Mouse (Mus musculus) hindlimb bud, embryonic 11.5 days (tissue): ENCODE results near the gene Eef1g.
"Not testable (repeated sequence)": the region's sequence is repeated elsewhere in the genome, so short reads cannot be mapped to it uniquely, and the experiment has no call there.

Experiments used
- DNase-seq: peaks from one replicate; pipeline ENCODE4 v3.0.0-alpha.2; 2012; ENCODE audit warnings: low read depth, low spot score; ENCODE audit errors: extremely low spot score

Gene Eef1g

GRCm38 (mm10) chr19:8984255-8984868, 17.5 kb downstream of the Eef1g start:
- DNase-seq = no peak

DNA sequence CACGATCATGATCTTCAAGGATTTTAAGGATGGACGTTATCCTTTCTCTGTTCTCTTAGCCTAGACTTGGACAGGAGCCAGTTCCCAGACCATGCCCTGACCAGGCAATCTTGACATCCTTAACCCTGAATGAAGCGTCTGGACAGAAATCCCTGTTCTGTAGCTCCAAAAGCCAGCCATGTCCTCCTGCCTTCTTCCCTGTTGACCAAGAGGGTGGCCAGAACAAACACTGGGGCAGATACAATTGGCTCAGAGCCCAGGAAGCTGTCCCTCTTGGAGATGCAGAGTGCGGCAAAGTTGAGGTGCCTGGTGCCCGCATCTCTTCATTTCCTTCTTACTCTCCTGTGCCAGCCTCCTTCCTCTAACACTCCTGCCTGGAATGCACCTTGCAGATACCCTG, 19.1 kb downstream of the Eef1g start:
- no peak for DNase-seq

DNA sequence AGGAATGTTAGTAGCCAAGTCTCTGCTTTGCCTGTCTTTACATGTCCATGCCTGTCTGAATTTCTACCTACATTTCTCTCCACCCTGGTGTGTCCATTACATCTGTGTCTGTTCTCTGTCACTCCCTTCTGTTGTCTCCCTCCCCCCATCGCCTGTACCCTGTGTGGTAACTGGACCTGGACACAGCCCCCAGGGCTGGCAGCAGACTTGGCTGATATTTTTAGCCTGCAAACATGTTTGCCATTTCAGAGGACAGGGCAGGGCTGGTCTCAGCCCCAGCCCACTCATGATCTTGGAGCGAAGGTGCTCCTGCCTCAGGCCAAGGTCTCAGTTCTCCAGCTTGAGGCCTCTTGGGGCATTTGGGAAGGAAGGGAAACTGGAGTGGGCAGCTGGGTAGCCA, 21.0 kb downstream of the Eef1g start:
- DNase-seq = no peak

GRCm38 (mm10) chr19:8988346-8989065, 21.7 kb downstream of the Eef1g start:
- DNase-seq = no peak

GRCm38 (mm10) chr19:8989066-8989566, 22.3 kb downstream of the Eef1g start, which contains the start of gene Ahnak:
Gene Ahnak (plus strand): TSS chr19:8989284.
- no peak for DNase-seq

DNA sequence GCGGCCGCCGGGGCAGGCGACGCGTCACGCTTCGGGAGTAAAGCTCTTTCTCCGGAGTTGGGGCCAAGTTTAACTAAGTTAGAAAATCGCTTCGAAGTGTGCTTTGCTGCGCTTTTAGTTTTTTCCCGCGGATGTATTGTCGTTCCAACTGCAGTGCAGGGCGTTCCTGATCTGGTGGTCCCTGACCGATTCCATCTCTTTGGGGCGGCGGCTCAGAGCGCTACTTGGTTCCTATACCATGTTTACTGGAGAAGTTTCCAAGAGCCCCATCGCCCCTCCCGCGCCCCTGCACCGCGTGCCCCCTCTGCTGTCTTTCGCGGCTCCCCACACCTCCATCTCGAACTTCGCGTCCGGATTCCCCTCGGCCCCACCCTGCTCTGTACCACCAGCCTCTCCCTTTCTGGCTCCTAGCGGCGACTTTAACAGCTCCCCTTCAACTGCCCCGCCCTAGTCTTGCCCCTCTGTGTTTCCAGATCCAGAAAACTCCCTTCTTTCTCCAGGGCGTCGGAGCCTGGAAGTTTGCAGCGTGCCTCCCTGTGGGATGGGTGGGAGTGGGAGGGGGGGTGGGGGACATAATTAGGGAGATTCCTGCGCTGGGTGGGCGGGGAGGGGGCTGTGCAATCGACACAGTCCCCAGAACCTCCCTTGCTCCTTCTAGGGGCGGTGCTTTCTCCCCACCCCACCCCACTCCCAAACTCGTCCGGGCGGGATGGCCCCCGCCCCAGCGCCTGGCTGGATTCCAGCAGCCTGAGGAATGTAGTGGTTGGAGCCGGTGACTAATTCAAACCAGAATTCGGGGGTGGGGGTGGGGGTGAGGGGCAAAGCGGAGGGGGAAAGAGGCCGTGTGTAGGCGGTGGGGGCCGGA, 23.0 kb downstream of the Eef1g start:
- no peak for DNase-seq

GRCm38 (mm10) chr19:8990432-8991102, 23.7 kb downstream of the Eef1g start:
- no peak for DNase-seq

DNA sequence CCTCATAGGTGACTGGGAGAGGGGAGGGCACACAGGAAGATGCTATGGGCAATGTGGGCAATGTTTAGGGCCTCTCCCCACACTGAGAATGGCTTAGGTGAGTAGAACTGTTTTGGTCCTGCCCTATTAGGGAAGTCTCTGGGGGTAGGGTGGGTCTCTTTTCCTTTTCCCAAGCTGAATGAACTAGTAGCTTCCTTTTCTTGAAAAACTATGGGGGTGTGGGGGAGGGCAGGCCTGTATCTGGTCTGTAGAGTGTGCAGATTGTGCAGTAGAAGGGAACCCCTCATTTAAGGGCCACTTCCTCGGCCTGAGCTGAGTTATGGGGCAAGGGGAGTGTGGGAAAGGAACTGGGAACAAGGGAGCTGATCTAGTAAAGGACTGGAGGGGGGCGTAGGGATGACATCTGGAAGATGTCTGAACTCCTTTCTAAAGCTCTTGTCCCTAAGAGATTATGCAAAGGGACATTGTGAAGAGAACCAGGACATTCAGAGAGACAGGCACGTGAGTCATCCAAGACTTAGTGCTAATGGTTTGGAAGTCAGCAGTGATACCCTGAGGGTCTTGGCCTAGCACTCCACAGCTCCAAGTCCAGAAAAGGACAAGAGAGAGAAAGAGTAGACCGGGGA, 24.5 kb downstream of the Eef1g start:
- no peak for DNase-seq

DNA sequence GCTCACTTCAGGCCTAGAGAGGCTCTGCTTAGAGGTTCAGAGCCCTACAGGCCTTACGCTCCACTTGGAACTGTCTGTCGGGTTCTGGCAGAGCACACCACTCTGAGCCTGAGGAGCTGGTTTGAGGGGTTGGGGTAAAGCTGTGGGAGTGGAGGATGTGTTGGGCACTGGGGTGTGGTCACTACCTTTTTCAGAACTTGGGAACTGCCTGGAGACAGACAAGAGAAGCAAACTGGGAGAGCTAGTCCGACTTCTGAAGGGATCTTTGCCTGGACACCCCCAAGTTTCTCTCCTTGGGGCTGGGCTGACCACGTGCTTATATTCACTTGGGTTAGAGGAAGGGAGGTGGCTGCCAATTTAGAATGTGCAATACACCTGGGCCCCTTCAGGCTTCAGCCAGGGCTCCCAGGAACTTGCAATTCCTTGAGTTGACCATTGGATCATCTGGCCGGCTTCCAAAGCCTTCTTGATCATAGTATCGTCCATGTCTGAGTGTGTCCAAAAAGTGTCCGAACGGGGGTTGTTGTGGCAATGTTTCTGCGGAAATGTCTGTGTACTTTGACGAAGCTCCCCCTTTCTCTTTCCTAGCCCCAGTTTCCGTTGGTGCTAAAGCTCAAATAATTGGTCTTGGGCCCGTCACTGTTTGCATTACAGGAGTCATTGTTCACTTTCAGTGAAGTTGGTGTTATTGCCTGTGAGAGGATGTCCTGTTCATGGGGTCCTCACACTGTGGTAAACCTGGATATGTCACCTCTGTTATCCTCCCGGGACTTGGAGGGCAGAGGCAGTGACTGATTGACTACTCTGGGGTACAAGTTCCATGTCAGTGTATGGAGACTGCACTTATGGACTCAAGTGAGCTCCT, 25.3 kb downstream of the Eef1g start:
- DNase-seq = no peak

- no peak for DNase-seq
Measured at GRCm38 (mm10) chr19:8992769-8993624, 26.2 kb downstream of the Eef1g start.

- no peak for DNase-seq
Measured at GRCm38 (mm10) chr19:8993625-8993912, 26.7 kb downstream of the Eef1g start.

DNA sequence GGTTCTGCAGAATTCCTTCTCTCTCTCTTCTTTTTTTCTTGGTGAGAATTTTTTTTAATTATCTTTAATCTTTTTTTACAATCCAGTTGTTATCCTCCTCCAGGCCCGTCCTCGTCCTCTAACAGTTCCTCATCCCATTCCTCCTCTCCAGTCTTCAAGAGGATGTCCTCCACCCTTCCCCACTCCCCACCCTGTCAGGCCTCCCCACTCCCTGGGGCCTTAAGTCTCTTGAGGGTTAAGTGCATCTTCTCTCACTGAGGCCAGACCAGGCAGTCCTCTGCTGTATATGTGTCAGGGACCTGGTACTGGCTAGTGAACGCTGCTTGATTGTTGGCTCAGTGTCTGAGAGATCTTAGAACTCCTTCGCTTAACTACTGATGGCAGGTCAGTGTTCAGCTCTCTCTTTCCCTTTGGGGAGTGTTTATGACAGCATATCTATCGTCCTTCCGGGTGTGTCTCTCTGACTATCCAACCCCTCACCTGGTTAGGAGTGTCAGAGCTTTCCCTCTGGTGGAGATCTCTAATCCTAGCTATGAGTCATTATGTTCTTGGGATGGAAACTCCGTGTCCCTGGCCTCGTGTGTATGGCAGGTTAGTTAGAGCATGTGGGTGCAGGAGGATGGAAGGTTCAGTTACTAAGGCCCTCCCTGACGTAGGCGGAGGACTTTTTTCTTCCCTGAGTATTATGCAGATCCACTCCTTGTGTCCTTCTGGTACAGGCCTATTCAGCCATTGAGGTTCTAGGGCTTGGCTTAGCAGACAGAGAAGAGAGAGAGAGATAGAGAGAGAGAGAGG, 28.2 kb downstream of the Eef1g start:
- DNase-seq = no peak

GRCm38 (mm10) chr19:8996601-8997000, 29.8 kb downstream of the Eef1g start:
- no peak for DNase-seq

GRCm38 (mm10) chr19:8997546-8997945, 30.7 kb downstream of the Eef1g start:
- DNase-seq = no peak

DNA sequence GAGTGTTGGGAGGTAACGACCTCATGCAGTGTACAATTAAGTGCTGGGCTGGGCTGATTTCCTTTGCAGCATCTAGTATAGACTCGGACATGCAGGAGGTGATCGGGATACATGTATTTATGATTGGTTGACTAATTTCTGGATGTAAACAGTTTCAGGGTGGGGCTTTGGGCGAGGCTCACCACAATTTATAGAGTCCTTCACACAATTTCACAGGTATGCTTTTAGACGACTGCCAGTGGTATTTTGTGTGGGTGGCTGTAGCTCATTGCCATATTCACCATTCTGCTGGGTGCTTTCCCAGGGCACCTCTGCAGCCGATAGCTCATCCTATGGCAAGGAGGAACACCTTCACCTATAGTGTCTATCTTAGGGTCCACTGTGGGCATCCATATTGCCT, 31.7 kb downstream of the Eef1g start:
- no peak for DNase-seq

- no peak for DNase-seq
Measured at GRCm38 (mm10) chr19:8999223-8999622, 32.4 kb downstream of the Eef1g start.

DNA sequence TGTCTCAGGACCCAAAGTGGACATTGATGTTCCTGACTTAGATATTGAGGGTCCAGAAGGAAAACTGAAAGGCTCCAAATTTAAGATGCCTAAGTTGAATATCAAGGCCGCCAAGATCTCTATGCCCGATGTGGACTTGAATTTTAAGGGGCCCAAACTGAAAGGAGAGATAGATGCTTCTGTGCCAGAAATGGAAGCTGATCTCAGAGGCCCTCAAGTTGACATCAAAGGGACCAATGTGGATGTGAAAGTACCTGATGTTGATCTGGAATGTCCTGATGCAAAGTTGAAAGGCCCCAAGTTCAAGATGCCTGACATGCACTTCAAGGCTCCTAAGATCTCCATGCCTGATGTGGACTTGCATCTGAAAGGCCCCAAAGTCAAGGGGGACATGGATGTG, 40.1 kb downstream of the Eef1g start:
- DNase-seq = not testable (repeated sequence)

DNA sequence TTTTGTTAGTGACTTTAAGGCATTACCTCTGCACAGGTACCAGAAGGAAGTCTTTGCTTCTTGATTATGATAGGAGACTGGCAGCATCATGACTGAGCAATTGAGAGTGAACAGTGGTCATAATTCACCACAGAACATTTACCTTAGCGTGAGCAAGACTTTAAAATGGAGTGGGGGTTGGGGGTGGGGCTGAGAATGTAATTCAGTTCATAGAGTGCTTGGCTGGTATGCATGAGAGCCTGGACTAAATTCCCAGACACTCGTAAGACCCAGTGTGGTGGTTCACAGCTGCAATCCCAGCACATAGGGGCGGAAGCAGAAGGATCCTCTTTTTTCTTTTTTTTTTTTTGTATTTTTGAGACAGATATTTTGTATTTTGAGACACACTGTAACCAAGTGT, 52.5 kb downstream of the Eef1g start:
- DNase-seq = no peak
